Mouse (Mus musculus): ENCODE data around the gene Rpl13. TPM values are rescaled to one million over a fixed set of nuclear protein-coding genes. Genes with fewer than 3 reads are reported as not detected.

The Rpl13 gene
- polyA plus RNA-seq (2015; fragmentation: Nextera tagmentation; extraction: Ambion mirVana): 1,444 and 1,500 TPM in 2 replicates

DNA sequence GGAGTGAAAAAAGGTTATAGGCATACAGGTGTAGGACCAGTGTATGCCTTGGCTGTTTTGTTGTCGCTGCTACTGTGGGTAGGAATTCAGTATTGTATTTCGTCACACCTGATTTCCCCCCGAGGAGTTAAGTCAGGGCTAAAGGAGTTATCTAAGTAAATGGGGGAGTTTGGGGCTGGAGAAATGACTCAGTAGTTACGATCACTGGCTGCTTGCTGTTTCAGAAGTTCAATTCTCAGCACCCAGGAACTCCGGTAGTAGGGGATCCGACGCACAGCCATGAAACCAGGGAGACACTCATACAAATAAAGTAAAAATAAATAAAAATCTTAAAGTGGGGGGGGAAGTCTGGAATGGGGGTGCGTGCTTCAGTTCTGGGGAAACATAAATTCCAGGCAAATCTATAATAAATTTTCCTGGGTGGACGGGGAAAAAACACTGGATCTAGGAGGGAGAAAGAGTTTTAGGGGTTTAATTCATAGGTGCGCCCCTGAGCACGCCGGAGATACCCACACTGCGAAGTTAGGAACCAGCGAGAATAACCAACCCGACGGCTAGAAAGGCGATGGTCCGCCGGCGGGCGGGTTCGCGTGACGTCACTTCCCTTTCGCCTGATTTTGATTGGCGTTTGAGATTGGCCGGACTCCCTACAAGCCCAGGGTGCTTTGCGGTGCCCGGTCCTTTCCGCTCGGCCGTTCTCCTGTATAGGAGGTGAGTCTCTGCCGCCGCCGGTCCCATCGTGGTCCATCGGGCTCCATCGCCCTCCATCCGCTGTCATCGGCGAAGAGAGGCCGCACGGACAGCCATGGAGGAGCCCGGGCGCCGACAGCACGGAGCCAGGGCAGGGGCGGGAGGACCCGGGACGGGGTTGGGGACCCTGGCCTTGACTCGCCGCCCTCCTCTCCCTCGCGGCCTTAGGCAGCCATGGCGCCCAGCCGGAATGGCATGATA is at the start of gene Rpl13:
Gene Rpl13, plus strand, starts transcription at position 616 of the 951 bp plus-strand sequence.
- peaks cover 42% of the 10 kb centered on the region for H3K36me3 ChIP-seq
- H3K4me2 ChIP-seq: peak within 1 kb of the TSS; percentile 87
- peak; percentile 95 for ATAC-seq (ENCODE audit: borderline replicate concordance, extremely low read depth, low FRiP score, low TSS enrichment)
- WGBS: 1% methylated on average over 53 of the region's 56 CpGs
- no peaks in the 10 kb centered on the region for H3K27me3 ChIP-seq
- H3K4me1 ChIP-seq: peaks cover 11% of the 10 kb centered on the region
- H3K9me3 ChIP-seq: no peaks in the 10 kb centered on the region
- peak within 1 kb of the TSS; percentile 93 for H3K27ac ChIP-seq
- H3K9ac ChIP-seq: peak within 1 kb of the TSS; percentile 98
- peak within 1 kb of the TSS; percentile 78 for H3K4me3 ChIP-seq

DNA sequence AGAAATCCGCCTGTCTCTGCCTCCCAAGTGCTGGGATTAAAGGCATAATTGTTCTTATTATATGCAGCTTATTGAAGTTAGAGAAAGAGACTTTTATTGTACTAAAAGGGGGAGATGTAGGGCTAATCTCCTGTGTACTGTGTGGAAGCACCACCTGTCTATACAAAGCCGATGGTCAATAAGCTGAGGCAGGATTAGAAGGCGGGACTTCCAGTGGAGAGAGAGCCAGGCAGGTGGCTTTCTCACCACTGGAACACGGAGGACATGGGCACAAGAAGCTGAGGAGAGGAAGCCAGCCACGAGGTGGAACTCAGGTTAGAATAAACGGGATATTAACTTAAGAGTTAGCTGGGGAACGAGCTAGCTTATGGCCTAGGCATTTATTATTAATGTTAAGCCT is 39.4 kb upstream of the Rpl13 start, which contains the start of gene Spg7:
Gene Spg7, plus strand, starts transcription at position 222 of the 400 bp plus-strand sequence.
- WGBS: 67% methylated on average over 7 of the region's 7 CpGs
- Histone ChIP-seq H3K27me3 (no peaks in the 10 kb centered on the region), H3K27ac (no peak within 1 kb of the TSS), H3K4me3 (no peak within 1 kb of the TSS), H3K36me3 (0 out of 2 replicates have a peak, but pooled peaks cover 2% of the 10 kb centered on the region), H3K9ac (no peak within 1 kb of the TSS), H3K9me3 (no peaks in the 10 kb centered on the region), H3K4me1 (peaks cover 17% of the 10 kb centered on the region), H3K4me2 (no peak within 1 kb of the TSS)
- ATAC-seq (ENCODE audit: borderline replicate concordance, extremely low read depth, low FRiP score, low TSS enrichment): no peak

DNA sequence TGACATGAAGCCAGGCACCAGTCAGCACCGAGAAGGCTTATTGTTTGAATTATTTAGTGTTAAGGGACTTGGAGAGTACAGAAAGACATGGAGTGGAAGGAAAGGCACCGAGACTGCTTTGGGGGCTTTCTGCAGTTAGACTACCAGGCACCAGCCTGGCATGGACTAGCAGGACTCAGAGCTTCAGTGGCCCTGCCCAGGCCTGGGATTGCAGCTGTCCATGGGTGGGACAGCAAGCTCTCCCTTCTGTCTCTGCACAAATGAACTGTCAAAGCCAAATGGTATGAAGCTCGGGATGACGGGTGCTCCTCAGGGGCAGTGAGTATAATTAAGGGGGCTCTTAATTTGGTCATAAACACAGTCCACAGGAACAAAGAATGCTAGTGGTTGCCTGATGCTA is 38.1 kb upstream of the Rpl13 start:
- H3K9me3 ChIP-seq: no peaks in the 10 kb centered on the region
- H3K4me2 ChIP-seq: peak overlapping the region; percentile 80; the same call in 1 of the 2 replicates
- no peak overlapping the region for H3K4me3 ChIP-seq
- no peak overlapping the region for H3K9ac ChIP-seq
- WGBS: 65% methylated on average over 4 of the region's 4 CpGs
- H3K4me1 ChIP-seq: peaks cover 17% of the 10 kb centered on the region
- peaks cover 10% of the 10 kb centered on the region; the same call in 1 of the 2 replicates for H3K36me3 ChIP-seq
- no peak overlapping the region for H3K27ac ChIP-seq
- no peak for ATAC-seq (ENCODE audit: borderline replicate concordance, extremely low read depth, low FRiP score, low TSS enrichment)
- H3K27me3 ChIP-seq: no peaks in the 10 kb centered on the region

DNA sequence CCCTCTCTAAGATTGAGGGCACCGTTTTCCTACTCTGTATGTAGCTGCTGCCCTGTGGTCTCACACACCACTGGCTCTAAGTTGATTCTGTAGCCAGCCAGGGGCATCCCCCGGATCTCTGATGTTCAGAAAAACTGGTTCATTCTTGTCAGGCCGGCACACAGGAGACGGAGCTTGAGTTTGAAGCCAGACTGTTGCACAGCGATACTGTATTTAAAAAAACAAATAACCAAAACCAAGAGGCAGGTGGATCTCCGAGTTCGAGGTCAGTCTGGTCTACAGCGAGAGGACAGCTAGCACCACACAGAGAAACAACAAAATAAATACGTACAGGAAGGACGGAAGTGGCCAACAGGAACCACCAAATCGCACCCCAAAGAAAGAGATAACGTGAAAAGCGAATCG is 37.3 kb upstream of the Rpl13 start:
- H3K9ac ChIP-seq: peak overlapping the region; percentile 91

DNA sequence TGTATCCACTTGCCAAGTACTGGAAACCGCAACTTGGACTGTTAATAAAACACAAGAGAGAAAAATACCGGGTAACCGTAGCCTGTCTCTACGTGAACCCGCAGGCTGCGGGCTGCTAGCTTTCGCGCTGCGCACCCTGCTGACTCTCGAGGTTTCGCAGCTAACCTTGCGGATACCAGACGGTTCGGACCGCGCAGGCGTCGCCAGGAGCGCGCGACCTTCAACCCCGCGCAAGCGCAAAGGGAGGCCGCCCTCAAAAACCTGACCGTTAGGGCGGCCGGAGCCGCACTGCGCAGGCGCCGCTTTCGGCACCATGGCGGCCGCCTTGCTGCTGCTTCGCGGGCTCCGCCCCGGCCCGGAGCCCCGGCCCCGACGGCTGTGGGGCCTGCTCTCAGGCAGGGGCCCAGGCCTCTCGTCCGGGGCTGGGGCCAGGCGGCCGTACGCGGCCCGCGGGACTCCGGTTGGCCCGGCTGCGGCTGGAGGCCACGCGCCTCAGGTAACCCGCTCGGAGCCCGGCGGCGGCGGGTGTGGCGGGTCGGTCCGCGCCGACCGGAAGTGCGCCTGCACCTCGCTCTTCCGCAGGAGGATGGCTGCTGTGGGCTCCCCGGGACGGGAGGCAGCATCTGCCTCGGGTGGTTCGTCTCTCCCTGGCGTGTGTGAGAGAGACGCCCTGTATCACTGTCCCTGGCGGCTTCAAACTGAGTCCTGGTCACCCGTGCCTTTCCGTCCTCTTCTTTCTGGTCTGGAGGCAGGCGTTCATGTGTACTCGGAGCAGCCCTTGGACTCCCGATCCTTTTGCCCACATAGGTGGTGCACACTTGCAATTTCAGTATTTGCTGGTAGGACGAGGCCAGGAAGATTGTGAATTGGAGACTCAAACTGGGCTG is 36.7 kb upstream of the Rpl13 start:
- peak overlapping the region; percentile 80 for H3K4me2 ChIP-seq
- H3K4me1 ChIP-seq: peaks cover 17% of the 10 kb centered on the region
- no peaks in the 10 kb centered on the region for H3K27me3 ChIP-seq
- peak; percentile 98 for ATAC-seq (ENCODE audit: borderline replicate concordance, extremely low read depth, low FRiP score, low TSS enrichment)
- peak overlapping the region; percentile 89 for H3K4me3 ChIP-seq
- H3K27ac ChIP-seq: peak overlapping the region; percentile 82
- H3K9me3 ChIP-seq: no peaks in the 10 kb centered on the region
- under 1% methylated on average over 84 of the region's 84 CpGs for WGBS
- H3K36me3 ChIP-seq: peaks cover 10% of the 10 kb centered on the region; the same call in 1 of the 2 replicates
- peak overlapping the region; percentile 91 for H3K9ac ChIP-seq

More for the DNA sequence above, 37.3 kb upstream of the Rpl13 start:
- peaks cover 17% of the 10 kb centered on the region for H3K4me1 ChIP-seq
- peak overlapping the region; percentile 82 for H3K27ac ChIP-seq
- H3K9me3 ChIP-seq: no peaks in the 10 kb centered on the region
- H3K27me3 ChIP-seq: no peaks in the 10 kb centered on the region
- H3K4me3 ChIP-seq: peak overlapping the region; percentile 89
- peaks cover 10% of the 10 kb centered on the region; the same call in 1 of the 2 replicates for H3K36me3 ChIP-seq
- peak overlapping the region; percentile 80 for H3K4me2 ChIP-seq
- 1% methylated on average over 14 of the region's 14 CpGs for WGBS
- ATAC-seq (ENCODE audit: borderline replicate concordance, extremely low read depth, low FRiP score, low TSS enrichment): peak; percentile 8; the same call in 1 of the 2 replicates

DNA sequence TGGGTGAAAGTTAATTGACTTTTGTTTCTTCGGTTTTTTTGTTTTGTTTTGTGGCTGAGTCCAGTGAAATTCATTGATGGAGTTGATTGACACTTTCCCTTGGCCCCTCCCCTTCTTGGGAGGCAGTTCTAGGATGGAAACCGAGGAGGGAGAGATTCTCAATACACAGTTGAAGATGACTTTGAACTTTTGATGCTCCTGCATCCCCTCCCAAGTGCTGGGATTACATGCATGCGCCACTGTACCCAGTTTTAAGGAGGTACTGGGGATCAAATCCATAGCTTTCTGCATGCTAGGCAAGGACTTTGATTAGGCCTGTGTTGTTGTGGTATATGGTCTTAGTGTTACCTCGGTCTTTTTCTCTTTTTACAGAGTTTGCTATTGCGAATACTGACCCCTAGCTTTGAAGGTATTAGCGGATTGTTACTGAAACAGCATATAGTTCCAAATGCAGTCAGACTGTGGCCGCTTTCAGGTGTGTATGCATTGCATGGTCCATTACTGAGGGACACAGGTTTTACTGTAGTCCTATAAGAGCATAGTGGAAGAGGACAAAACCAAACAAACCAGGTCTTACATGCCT is 36.0 kb upstream of the Rpl13 start:
- no peaks in the 10 kb centered on the region for H3K9me3 ChIP-seq
- H3K27ac ChIP-seq: peak overlapping the region; percentile 82
- peak overlapping the region; percentile 80 for H3K4me2 ChIP-seq
- 33% methylated on average over 7 of the region's 7 CpGs for WGBS
- H3K4me3 ChIP-seq: peak overlapping the region; percentile 89
- ATAC-seq (ENCODE audit: borderline replicate concordance, extremely low read depth, low FRiP score, low TSS enrichment): no peak
- H3K9ac ChIP-seq: peak overlapping the region; percentile 91
- H3K4me1 ChIP-seq: peaks cover 17% of the 10 kb centered on the region
- H3K36me3 ChIP-seq: peaks cover 13% of the 10 kb centered on the region; the same call in 1 of the 2 replicates
- H3K27me3 ChIP-seq: no peaks in the 10 kb centered on the region

DNA sequence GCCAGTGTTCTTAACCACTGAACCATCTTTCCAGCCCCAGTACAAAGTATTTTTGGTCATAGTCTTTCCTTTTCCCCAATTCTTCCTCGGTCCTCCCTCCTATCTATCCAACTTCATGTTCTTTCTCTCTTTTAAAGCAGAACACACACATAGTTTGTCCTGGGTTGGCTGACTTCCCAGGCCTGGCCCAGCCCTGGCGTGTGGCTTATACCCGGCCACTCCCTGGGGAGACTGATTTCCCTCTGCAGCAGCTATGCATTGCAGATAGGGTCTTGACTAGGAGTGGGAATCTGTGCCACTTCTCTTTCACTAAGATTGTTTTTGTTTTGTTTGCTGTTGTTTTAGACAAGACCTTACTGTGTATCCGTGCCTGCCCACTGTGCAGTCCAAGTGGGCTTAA is 31.0 kb upstream of the Rpl13 start:
- Histone ChIP-seq H3K9me3 (no peaks in the 10 kb centered on the region), H3K4me3 (no peak overlapping the region), H3K4me1 (peaks cover 11% of the 10 kb centered on the region), H3K9ac (no peak overlapping the region), H3K4me2 (no peak overlapping the region), H3K27ac (no peak overlapping the region), H3K36me3 (peaks cover 48% of the 10 kb centered on the region), H3K27me3 (no peaks in the 10 kb centered on the region)
- no peak for ATAC-seq (ENCODE audit: borderline replicate concordance, extremely low read depth, low FRiP score, low TSS enrichment)
- 55% methylated on average over 4 of the region's 4 CpGs for WGBS

DNA sequence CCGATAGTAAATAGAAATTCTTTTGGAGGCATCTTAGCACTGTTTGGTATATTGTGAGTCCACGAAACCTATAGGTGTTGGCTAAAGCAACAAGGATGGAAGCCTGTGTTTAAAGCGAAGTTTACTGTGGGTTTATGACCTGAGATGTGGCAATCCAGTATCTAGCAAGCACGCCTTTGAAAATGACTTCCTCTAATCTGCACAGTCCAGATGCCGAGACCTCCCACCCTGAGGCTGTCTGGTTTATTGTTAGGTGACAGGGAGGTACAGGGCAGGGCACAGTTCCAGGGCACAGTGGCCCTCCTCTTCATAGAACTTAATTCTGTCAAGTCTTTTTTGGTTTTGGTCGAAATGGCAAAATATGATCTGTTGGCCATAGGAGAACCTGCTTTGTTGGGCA is 24.9 kb upstream of the Rpl13 start:
- Histone ChIP-seq H3K4me3 (no peak overlapping the region), H3K9me3 (no peaks in the 10 kb centered on the region), H3K27me3 (no peaks in the 10 kb centered on the region), H3K4me2 (no peak overlapping the region), H3K27ac (no peak overlapping the region), H3K9ac (no peak overlapping the region), H3K4me1 (no peaks in the 10 kb centered on the region), H3K36me3 (peaks cover 87% of the 10 kb centered on the region)
- ATAC-seq (ENCODE audit: borderline replicate concordance, extremely low read depth, low FRiP score, low TSS enrichment): no peak
- WGBS: 86% methylated on average over 6 of the region's 6 CpGs

DNA sequence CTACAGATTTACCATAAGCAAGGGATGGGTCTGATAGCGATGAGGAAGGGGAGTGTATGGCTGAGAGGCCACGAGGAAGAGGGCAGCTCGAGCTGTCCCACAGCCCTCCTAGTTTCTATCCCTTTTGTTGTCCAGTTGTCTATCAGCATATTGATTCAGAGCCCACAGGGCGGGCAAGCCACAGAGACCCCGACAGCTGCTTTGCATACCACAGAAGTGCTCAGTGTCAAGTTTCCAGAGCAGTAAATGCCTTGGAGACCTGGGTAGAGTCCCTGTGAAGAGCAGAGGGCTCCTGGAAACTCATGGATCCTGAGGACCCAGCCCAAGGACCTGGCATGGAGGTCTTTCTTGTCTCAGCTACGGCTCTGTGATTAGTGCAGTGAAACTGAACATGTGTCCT is 19.2 kb upstream of the Rpl13 start:
- no peaks in the 10 kb centered on the region for H3K27me3 ChIP-seq
- WGBS: 91% methylated on average over 6 of the region's 6 CpGs
- no peak overlapping the region for H3K27ac ChIP-seq
- peaks cover 77% of the 10 kb centered on the region for H3K36me3 ChIP-seq
- H3K4me3 ChIP-seq: no peak overlapping the region
- H3K9me3 ChIP-seq: no peaks in the 10 kb centered on the region
- ATAC-seq (ENCODE audit: borderline replicate concordance, extremely low read depth, low FRiP score, low TSS enrichment): no peak
- no peak overlapping the region for H3K4me2 ChIP-seq
- H3K9ac ChIP-seq: no peak overlapping the region
- no peaks in the 10 kb centered on the region for H3K4me1 ChIP-seq

DNA sequence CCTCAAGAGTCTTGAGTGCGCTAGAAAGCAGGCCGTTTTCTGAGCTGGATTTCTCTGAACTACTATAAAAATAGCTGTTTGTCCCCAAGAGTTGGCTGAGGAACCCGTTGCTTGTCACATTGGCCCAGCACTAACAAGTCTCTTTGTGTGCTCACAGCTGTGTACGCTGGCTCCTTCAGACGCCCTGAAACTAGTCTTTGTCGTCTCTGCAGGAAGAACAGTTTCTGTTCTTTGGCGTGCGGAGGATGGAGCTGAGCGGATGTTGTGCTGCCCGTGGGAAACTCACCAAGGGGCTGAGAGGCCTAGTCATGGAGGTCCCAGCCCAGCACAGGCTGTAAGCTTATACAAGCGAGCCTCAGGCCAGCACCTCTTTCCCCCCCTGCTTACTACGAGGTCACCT is 18.5 kb upstream of the Rpl13 start:
- 89% methylated on average over 12 of the region's 12 CpGs for WGBS
- no peak overlapping the region for H3K9ac ChIP-seq
- no peaks in the 10 kb centered on the region for H3K4me1 ChIP-seq
- no peaks in the 10 kb centered on the region for H3K9me3 ChIP-seq
- no peak overlapping the region for H3K4me3 ChIP-seq
- no peak overlapping the region for H3K27ac ChIP-seq
- no peak for ATAC-seq (ENCODE audit: borderline replicate concordance, extremely low read depth, low FRiP score, low TSS enrichment)
- H3K27me3 ChIP-seq: no peaks in the 10 kb centered on the region
- H3K36me3 ChIP-seq: peaks cover 77% of the 10 kb centered on the region
- no peak overlapping the region for H3K4me2 ChIP-seq

DNA sequence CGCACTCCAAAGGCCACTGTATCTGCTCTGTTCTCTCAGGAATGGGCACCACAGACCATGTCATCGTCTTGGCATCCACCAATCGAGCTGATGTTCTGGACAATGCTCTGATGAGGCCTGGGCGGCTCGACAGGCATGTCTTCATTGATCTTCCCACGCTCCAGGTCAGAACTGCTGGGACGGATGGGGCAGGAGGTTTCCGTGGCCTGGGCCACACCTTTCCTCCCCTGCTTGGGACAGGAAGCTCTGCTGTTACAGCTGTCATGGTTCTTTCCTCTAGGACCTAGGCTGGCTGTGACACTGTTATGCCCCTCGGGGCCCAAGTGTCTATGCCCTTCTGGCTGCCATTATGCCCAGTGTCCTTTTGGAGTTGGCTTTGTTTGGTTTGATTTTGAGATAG is 14.9 kb upstream of the Rpl13 start:
- Histone ChIP-seq H3K9ac (no peak overlapping the region), H3K27me3 (no peaks in the 10 kb centered on the region), H3K4me2 (no peak overlapping the region), H3K27ac (no peak overlapping the region), H3K4me3 (no peak overlapping the region), H3K36me3 (peaks cover 78% of the 10 kb centered on the region), H3K9me3 (no peaks in the 10 kb centered on the region), H3K4me1 (no peaks in the 10 kb centered on the region)
- no peak for ATAC-seq (ENCODE audit: borderline replicate concordance, extremely low read depth, low FRiP score, low TSS enrichment)
- 84% methylated on average over 9 of the region's 9 CpGs for WGBS
